ENCODE assay signal across 37 mouse cellular contexts in genomic region chr3:69241020-69241419, GRCm38 (mm10). TPM values are rescaled to one million over a fixed set of nuclear protein-coding genes. Genes with fewer than 3 reads are reported as not detected.
DNase-seq lines count a peak whose midpoint lies in the region; ATAC-seq and TF ChIP-seq lines count a peak whose summit lies in the region.
"Had no signal": no experiment of that assay in that cellular context is flagged by ENCODE, and none has a peak within 500 bp of the region (broad histone marks: within the 10 kb centered on the region; RNA-seq: fewer than 3 reads in every experiment).

No protein-coding gene starts in this region.

- no peaks in the 10 kb centered on the region for H3K9me3 ChIP-seq in intestine, embryonic 16.5 days (ENCODE audit: control insufficient read depth, low read length)
- H3K9me3 ChIP-seq in forebrain, embryonic 14.5 days (replicated peaks; ENCODE audit: control insufficient read depth, low read length), result no peaks in the 10 kb centered on the region
- H3K9me3 ChIP-seq: forebrain, embryonic 10.5 days; forebrain, embryonic 13.5 days; G1E; heart, embryonic 10.5 days; heart, embryonic 13.5 days had no signal

- H3K27me3 ChIP-seq in intestine, embryonic 16.5 days (replicated peaks; ENCODE audit: control insufficient read depth, insufficient read depth, low read length), result no peaks in the 10 kb centered on the region
- H3K27me3 ChIP-seq in small intestine, adult 2 months (ENCODE audit: control insufficient read depth, insufficient read depth, low read length), result no peaks in the 10 kb centered on the region
- no peaks in the 10 kb centered on the region for H3K27me3 ChIP-seq in forebrain, embryonic 14.5 days (replicated peaks; ENCODE audit: control insufficient read depth, insufficient read depth, low read length)
- H3K27me3 ChIP-seq: CH12.LX; forebrain, embryonic 13.5 days; heart, embryonic 13.5 days had no signal

- 0 out of 2 replicates have a peak, but pooled peaks cover 6% of the 10 kb centered on the region for H3K4me1 ChIP-seq in intestine, embryonic 16.5 days (ENCODE audit: control insufficient read depth, insufficient read depth, low read length)
- peaks cover 15% of the 10 kb centered on the region; the same call in 1 of the 2 replicates for H3K4me1 ChIP-seq in small intestine, adult 2 months (ENCODE audit: control insufficient read depth, insufficient read depth, insufficient read length, low read length)
- H3K4me1 ChIP-seq in forebrain, embryonic 14.5 days (ENCODE audit: control insufficient read depth, insufficient read depth, low read length), result no peaks in the 10 kb centered on the region
- H3K4me1 ChIP-seq: forebrain, embryonic 10.5 days; forebrain, embryonic 13.5 days; heart, embryonic 10.5 days; heart, embryonic 13.5 days had no signal

- H3K9ac ChIP-seq in intestine, embryonic 16.5 days (ENCODE audit: low read depth, low read length), result no peak overlapping the region
- no peak overlapping the region for H3K9ac ChIP-seq in forebrain, embryonic 14.5 days (ENCODE audit: low read length)
- H3K9ac ChIP-seq: forebrain, embryonic 13.5 days; forebrain, postnatal 0 days; heart, embryonic 13.5 days; hindbrain, embryonic 14.5 days had no signal

- TF ChIP-seq CTCF in small intestine, adult 2 months (IDR thresholded peaks at IDR 0.05; ENCODE audit: extremely low read depth, insufficient read length, insufficient replicate concordance, low read depth, low read length), result no peak

- ATAC-seq in granulocyte monocyte progenitor cell, adult 5-6 weeks (replicated peaks; ENCODE audit: poor library complexity, severe bottlenecking), result peak; percentile 28; the same call in 1 of the 2 replicates
- peak; percentile 95 for ATAC-seq in intestine, embryonic 16.5 days
- no peak for ATAC-seq in forebrain, embryonic 14.5 days
- ATAC-seq: forebrain, embryonic 13.5 days; forebrain, postnatal 0 days; hindbrain, postnatal 0 days; inflammation-experienced regulatory T-cells, adult 6 months had no signal

- DNase-seq in NIH3T3 (ENCODE audit: low read depth), result peak; percentile 28
- DNase-seq in right cerebral cortex, postnatal 10 days (ENCODE audit: low spot score in 2 of 2), result no peak
- no peak for DNase-seq in B cell, adult 2 months
- DNase-seq in spleen, adult 18-20 months, result no peak
- DNase-seq in forebrain, embryonic 14.5 days (ENCODE audit: low spot score), result no peak
- DNase-seq: adrenal gland, adult 2 months; adrenal gland, postnatal 14 days; cerebellum, adult 11-12 months; cerebellum, adult 8-10 months; cerebellum, postnatal 10 days; cerebellum, postnatal 36 days; forebrain, postnatal 0 days; gastrocnemius, adult 2 months; gastrocnemius, postnatal 14 days; heart, adult 2 months; heart, postnatal 14 days; heart, postnatal 4 days had no signal

- no peak overlapping the region for H3K4me2 ChIP-seq in intestine, embryonic 16.5 days (ENCODE audit: low read depth, low read length)
- no peak overlapping the region for H3K4me2 ChIP-seq in forebrain, embryonic 14.5 days (ENCODE audit: low read length)
- H3K4me2 ChIP-seq: forebrain, embryonic 13.5 days; heart, embryonic 13.5 days; hindbrain, embryonic 14.5 days had no signal

- 63% methylated on average over 1 of the region's 1 CpGs for WGBS in intestine, embryonic 16.5 days
- WGBS in small intestine, adult 2 months, result 31% methylated on average over 1 of the region's 1 CpGs
- 94% methylated on average over 1 of the region's 1 CpGs for WGBS in forebrain, embryonic 14.5 days

- H3K36me3 ChIP-seq in intestine, embryonic 16.5 days (ENCODE audit: control insufficient read depth, insufficient read depth, low read length), result no peaks in the 10 kb centered on the region
- no peaks in the 10 kb centered on the region for H3K36me3 ChIP-seq in small intestine, adult 2 months (ENCODE audit: control insufficient read depth, insufficient read depth, low read length)
- H3K36me3 ChIP-seq in forebrain, embryonic 14.5 days (ENCODE audit: control insufficient read depth, insufficient read depth, low read length), result no peaks in the 10 kb centered on the region
- H3K36me3 ChIP-seq: forebrain, embryonic 10.5 days; G1E; heart, embryonic 10.5 days; heart, embryonic 13.5 days had no signal

- no peak overlapping the region for H3K4me3 ChIP-seq in intestine, embryonic 16.5 days (ENCODE audit: low read length)
- H3K4me3 ChIP-seq in small intestine, adult 2 months (ENCODE audit: low read depth, low read length), result no peak overlapping the region
- H3K4me3 ChIP-seq in forebrain, embryonic 14.5 days (ENCODE audit: low read depth, low read length), result no peak overlapping the region
- H3K4me3 ChIP-seq: forebrain, embryonic 10.5 days; forebrain, embryonic 13.5 days; gastrocnemius, adult 2 months; heart, adult 2 months; heart, embryonic 10.5 days; heart, embryonic 13.5 days had no signal

- TF ChIP-seq POLR2A in small intestine, adult 2 months (IDR thresholded peaks at IDR 0.05; ENCODE audit: low read depth, low read length), result no peak

- H3K27ac ChIP-seq in intestine, embryonic 16.5 days (ENCODE audit: low read length), result no peak overlapping the region
- peak overlapping the region; percentile 77 for H3K27ac ChIP-seq in small intestine, adult 2 months (ENCODE audit: insufficient read depth, low read depth, low read length)
- no peak overlapping the region for H3K27ac ChIP-seq in forebrain, embryonic 14.5 days (ENCODE audit: low read depth, low read length)
- H3K27ac ChIP-seq: forebrain, embryonic 10.5 days; forebrain, embryonic 13.5 days; gastrocnemius, adult 2 months; heart, adult 2 months; heart, embryonic 10.5 days; heart, embryonic 13.5 days; hindbrain, embryonic 14.5 days; hindbrain, postnatal 0 days had no signal

RNA-seq across cellular contexts. Expression of gene Arl14, which starts 18.8 kb away (rescaled TPM):
- not detected in 2 replicates for total RNA-seq in granulocyte monocyte progenitor cell, adult 5-6 weeks (2014; fragmentation: Nextera tagmentation)
- total RNA-seq in granulocyte monocyte progenitor cell, adult 5-6 weeks (2017), result not detected in 2 replicates
- 1.4 and 1.6 TPM in 2 replicates for polyA plus RNA-seq in intestine, embryonic 16.5 days (2015; fragmentation: Nextera tagmentation; extraction: Ambion mirVana)
- 3.1 and 4.5 TPM in 2 replicates for polyA plus RNA-seq in small intestine, adult 2 months (2012; rRNA removed)
- not detected in 2 replicates for polyA plus RNA-seq in forebrain, embryonic 14.5 days (2014; fragmentation: Nextera tagmentation; extraction: Ambion mirVana)
- total RNA-seq: adrenal gland, adult 2 months; adrenal gland, postnatal 14 days; CH12.LX; forebrain, postnatal 0 days; G1E; gastrocnemius, adult 2 months; gastrocnemius, postnatal 14 days; gastrocnemius, postnatal 4 days; heart, adult 2 months; heart, postnatal 14 days; heart, postnatal 4 days; hindbrain, postnatal 0 days had no signal
- polyA plus RNA-seq: adrenal gland, adult 2 months; brain, embryonic 14.5 days; cortical plate, adult 2 months; embryonic facial prominence, embryonic 11.5 days; embryonic facial prominence, embryonic 14.5 days; forebrain, embryonic 10.5 days; forebrain, embryonic 13.5 days; forebrain, postnatal 0 days; frontal cortex, adult 2 months; G1E; heart, adult 2 months; heart, embryonic 10.5 days; heart, embryonic 13.5 days; heart, embryonic 16.5 days; hindbrain, embryonic 11.5 days; hindbrain, embryonic 14.5 days; hindbrain, postnatal 0 days; inflammation-experienced regulatory T-cells, adult 6 months had no signal
